Mouse (Mus musculus) testis, adult 2 months (tissue): ENCODE measurements around the gene Foxp1. TPM values are rescaled to one million over a fixed set of nuclear protein-coding genes. Genes with fewer than 3 reads are reported as not detected.

Experiments used
- H3K27ac ChIP-seq: fragments of 200-500 bp; 2 replicates; pipeline ENCODE4 v1.5.1; 2012; ENCODE audit warnings: low read depth, low read length; ENCODE audit not compliant: control insufficient read depth, insufficient read depth
- H3K27me3 ChIP-seq: fragments of 200-500 bp; 2 replicates; pipeline ENCODE4 v1.6.1; 2012; ENCODE audit warnings: mild to moderate bottlenecking, low read length, moderate library complexity; ENCODE audit not compliant: control insufficient read depth, insufficient read depth
- H3K36me3 ChIP-seq: fragments of 200-500 bp; 2 replicates; pipeline ENCODE4 v1.6.1; 2012; ENCODE audit warnings: mild to moderate bottlenecking, low read length; ENCODE audit not compliant: control insufficient read depth, insufficient read depth
- H3K4me1 ChIP-seq: fragments of 200-500 bp; 2 replicates; pipeline ENCODE4 v1.6.1; 2012; ENCODE audit warnings: low read length; ENCODE audit not compliant: control insufficient read depth, insufficient read depth
- H3K4me3 ChIP-seq: fragments of 200-500 bp; 2 replicates; pipeline ENCODE4 v1.5.1; 2012; ENCODE audit warnings: low read depth, mild to moderate bottlenecking, low read length, moderate library complexity, mixed read lengths; ENCODE audit not compliant: control insufficient read depth
- CTCF ChIP-seq: fragments of 200-500 bp; IDR thresholded peaks from 2 replicates; pipeline ENCODE4 v1.5.1; 2012; ENCODE audit warnings: low read depth, mild to moderate bottlenecking, inconsistent platforms, low read length, moderate library complexity; ENCODE audit not compliant: control insufficient read depth, insufficient read depth, insufficient replicate concordance
- POLR2A ChIP-seq: fragments of 200-500 bp; IDR thresholded peaks from 2 replicates; pipeline ENCODE4 v1.6.1; 2012; ENCODE audit warnings: low read depth, mild to moderate bottlenecking, inconsistent platforms, low read length, moderate library complexity; ENCODE audit not compliant: control insufficient read depth
- polyA plus RNA-seq: library from polyadenylated mRNA; depleted of rRNA; stranded (reverse); fragments of >200 nt; gene quantifications from 2 replicates; pipeline ENCODE4 v1.2.3, GENCODE M21; 2012

Gene Foxp1
- polyA plus RNA-seq, 1 experiment = 34.8 TPM

DNA sequence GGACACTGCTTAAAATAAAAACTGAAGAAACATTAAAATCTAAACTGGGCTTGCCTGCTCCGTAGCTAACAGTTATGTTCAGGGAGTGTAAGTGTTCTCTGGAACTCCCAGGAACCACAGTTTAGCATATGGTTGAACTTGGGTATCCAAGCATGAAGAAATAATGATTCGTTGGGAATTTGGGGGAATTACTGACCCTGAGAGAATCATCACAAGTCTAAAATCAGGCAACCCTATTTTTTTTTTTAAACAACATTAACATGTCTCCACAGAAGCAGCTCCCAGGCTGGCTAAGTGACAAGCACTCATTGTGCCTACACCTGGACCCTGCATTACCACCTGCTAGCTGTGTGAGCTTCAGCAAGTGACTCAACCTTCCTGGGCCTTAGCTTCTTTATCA lies 430.7 kb downstream of the Foxp1 start:
- Histone ChIP-seq H3K4me3 (no peak overlapping the region), H3K27me3 (no peaks in the 10 kb centered on the region), H3K27ac (no peak overlapping the region), H3K4me1 (no peaks in the 10 kb centered on the region), H3K36me3 (no peaks in the 10 kb centered on the region)
- TF ChIP-seq CTCF = no peak
- no peak for TF ChIP-seq POLR2A

DNA sequence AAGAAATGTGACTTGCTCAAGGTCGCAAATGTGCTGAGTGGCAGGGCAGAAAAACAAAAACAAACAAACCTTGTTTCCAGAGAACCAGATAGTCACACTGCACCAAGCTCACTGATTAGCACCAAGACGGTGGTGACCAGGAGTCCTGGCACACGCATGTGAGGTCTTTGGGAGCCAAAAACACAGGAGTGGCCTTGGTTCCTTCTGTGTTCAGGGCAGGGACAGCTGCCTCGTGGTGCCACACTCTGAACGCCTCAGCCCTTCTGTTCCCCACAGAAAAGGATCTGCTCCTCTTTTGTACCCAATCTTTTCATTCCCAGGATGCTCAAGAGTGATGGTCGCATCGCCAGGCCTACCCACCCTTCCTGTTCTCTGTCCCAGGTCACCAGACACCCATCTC lies 434.9 kb downstream of the Foxp1 start:
- H3K27ac ChIP-seq = no peak overlapping the region
- H3K4me3 ChIP-seq = no peak overlapping the region
- no peaks in the 10 kb centered on the region for H3K36me3 ChIP-seq
- no peak for TF ChIP-seq CTCF
- no peak for TF ChIP-seq POLR2A
- no peaks in the 10 kb centered on the region for H3K4me1 ChIP-seq
- H3K27me3 ChIP-seq = no peaks in the 10 kb centered on the region

DNA sequence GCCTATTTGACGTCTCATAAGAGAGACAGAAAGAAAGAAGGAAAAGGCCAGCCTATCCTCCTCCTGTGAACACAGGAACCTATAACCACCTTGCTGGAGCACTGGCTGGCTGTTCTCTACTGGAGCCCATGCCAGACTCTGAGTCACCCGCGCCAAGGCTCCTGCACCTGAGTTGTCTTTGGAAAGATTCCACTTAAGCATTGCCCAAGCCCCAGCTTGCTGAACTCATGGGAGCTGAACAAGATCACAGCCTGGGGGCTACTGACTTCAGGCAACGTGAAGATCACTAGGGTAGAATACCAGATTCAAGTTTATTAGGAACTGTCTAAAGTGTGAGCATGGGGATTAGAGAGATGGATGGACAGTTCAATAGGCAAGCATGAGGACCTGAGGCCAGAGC lies 437.6 kb downstream of the Foxp1 start:
- no peak overlapping the region for H3K27ac ChIP-seq
- no peaks in the 10 kb centered on the region for H3K4me1 ChIP-seq
- no peaks in the 10 kb centered on the region for H3K27me3 ChIP-seq
- TF ChIP-seq CTCF = no peak
- TF ChIP-seq POLR2A = no peak
- no peaks in the 10 kb centered on the region for H3K36me3 ChIP-seq
- H3K4me3 ChIP-seq = no peak overlapping the region

DNA sequence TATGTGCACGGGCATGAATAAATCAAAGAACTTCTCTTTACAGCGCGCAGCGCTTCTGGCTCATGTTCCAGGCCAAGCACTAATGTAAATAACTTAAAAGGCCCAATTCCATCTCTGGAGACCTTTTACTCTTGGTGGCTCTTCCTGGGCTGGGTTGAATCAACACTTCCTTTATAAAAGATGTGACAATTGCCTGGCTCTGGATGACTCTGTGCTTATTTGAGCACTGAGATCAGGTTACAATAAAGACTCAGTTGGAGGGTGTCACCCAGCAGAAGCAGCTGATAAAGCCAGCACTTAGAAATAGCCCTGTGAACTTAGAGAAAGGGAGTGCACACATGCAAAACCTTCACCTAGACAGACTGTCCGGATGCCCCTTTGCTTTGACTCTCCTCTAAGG lies 441.3 kb downstream of the Foxp1 start:
- Histone ChIP-seq H3K27ac (no peak overlapping the region), H3K4me1 (no peaks in the 10 kb centered on the region)
- no peak for TF ChIP-seq POLR2A
- no peak for TF ChIP-seq CTCF

DNA sequence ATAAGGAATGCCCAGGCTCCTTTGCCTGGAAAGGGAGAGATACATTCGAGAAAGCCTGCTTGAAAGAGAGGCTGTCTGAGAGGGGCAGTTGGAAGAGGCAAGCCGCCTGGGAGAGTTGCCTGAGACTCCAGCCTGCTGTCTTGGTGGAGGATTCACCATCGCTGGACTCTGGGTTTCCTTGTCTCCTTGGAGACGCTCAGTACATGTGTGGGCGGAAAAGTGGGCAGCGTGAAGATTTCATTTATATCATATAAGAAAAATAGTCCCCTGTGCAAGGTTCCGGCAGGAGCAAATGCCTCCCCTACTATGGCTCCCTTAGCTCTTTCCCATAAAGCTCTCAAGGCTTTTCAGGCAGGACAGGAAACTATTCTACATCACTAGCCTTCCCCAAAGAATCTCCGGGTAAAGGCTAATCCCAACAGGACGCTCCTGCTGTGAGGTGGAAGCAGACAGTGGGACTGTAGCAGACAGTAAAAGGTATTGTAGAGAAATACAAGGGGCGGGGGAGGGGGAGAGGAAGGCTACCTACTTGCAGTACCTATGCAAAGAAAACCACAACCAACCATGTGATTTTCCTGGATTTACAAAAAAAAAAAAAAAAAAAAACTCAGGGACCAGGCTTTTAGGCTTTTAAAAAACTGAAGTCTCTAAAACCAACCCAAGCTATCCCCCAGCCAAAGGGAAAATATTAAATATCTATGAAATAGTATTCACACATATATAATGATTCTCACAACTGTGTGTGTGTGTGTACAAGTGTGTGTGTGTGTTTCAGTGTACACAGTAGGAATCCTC lies 443.3 kb downstream of the Foxp1 start:
- Histone ChIP-seq H3K27me3 (no peaks in the 10 kb centered on the region), H3K36me3 (no peaks in the 10 kb centered on the region), H3K27ac (no peak overlapping the region), H3K4me1 (no peaks in the 10 kb centered on the region), H3K4me3 (no peak overlapping the region)
- no peak for TF ChIP-seq CTCF
- no peak for TF ChIP-seq POLR2A

More for the DNA sequence above, 441.3 kb downstream of the Foxp1 start:
- Histone ChIP-seq H3K4me3 (no peak overlapping the region), H3K36me3 (no peaks in the 10 kb centered on the region), H3K27me3 (no peaks in the 10 kb centered on the region)

GRCm38 (mm10) chr6:99078089-99078488 lies 444.4 kb downstream of the Foxp1 start:
- Histone ChIP-seq H3K27me3 (no peaks in the 10 kb centered on the region), H3K4me1 (no peaks in the 10 kb centered on the region), H3K4me3 (no peak overlapping the region), H3K27ac (no peak overlapping the region), H3K36me3 (no peaks in the 10 kb centered on the region)
- TF ChIP-seq POLR2A = no peak
- TF ChIP-seq CTCF = no peak

DNA sequence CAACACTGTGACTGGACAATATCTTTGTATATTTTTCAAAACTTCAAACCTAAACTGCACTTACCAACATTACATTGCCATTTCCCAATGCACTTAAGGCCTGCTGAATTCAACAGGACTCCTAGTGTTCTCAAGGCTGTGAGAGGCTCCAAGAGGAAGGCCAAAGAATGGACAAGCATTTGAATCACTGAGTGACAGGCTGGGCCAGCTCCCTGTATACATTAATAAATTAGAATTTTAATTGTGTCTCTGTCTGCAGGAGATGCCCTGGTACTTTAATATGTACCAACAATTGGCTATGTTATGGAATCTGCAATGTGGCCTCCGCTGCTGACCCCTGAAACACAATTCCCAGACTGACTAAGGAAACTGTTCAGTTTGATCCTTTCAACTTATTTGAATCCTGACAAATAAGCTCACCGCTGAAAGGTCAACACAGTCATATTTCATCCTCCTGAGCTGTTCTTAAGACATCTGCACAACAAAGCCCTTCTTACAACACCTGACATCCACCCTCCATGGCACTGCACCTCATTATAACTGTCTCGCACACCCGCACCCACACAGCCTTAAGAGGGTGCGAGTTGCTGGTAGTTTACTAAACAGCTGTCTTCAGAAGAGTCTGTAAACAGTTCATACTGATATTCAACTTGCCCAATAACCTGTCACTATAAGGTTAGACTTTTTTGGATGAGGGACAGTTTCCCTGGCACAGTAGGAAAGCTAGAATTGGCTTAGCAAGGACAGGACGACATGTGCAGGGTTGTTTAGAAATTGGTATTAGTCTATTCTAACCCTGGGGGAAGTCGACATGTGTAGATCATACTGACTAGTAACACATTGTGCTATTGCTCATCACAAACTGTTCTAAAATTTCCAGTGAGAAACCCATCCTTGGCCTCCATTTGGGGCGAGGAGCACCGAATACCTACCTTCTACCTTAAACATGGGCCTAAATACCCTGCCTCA lies 448.9 kb downstream of the Foxp1 start:
- H3K4me1 ChIP-seq = no peaks in the 10 kb centered on the region
- no peaks in the 10 kb centered on the region for H3K27me3 ChIP-seq
- H3K27ac ChIP-seq = no peak overlapping the region

More for the DNA sequence above, 448.9 kb downstream of the Foxp1 start:
- H3K4me3 ChIP-seq = no peak overlapping the region
- TF ChIP-seq POLR2A = no peak
- no peak for TF ChIP-seq CTCF
- no peaks in the 10 kb centered on the region for H3K36me3 ChIP-seq
